Mouse (Mus musculus): ENCODE measurements around the gene Slbp. TPM values are rescaled to one million over a fixed set of nuclear protein-coding genes. Genes with fewer than 3 reads are reported as not detected.

The Slbp gene
- 191 and 202 TPM in 2 replicates for polyA plus RNA-seq (2015; fragmentation: Nextera tagmentation; extraction: Ambion mirVana)

- Histone ChIP-seq H3K4me3 (replicated peaks) (peak within 1 kb of the TSS; percentile 83), H3K9ac (peak within 1 kb of the TSS; percentile 73), H3K4me2 (replicated peaks) (peak within 1 kb of the TSS; percentile 56), H3K4me1 (peaks cover 33% of the 10 kb centered on the region), H3K27me3 (no peaks in the 10 kb centered on the region), H3K36me3 (peaks cover 37% of the 10 kb centered on the region), H3K9me3 (replicated peaks) (no peaks in the 10 kb centered on the region), H3K27ac (replicated peaks) (peak within 1 kb of the TSS; percentile 99)
- ATAC-seq (ENCODE audit: insufficient number of reproducible peaks, low FRiP score, low TSS enrichment, low read depth), result peak; percentile 96
- under 1% methylated on average over 82 of the region's 82 CpGs for WGBS
Measured at GRCm38 (mm10) chr5:33651921-33652782, at the start of gene Slbp. TSS of gene Slbp (minus strand) at chr5:33652574.

GRCm38 (mm10) chr5:33701832-33702231, 49.5 kb upstream of the Slbp start:
- H3K9ac ChIP-seq, result no peak overlapping the region
- H3K4me3 ChIP-seq (replicated peaks), result no peak overlapping the region
- no peaks in the 10 kb centered on the region for H3K9me3 ChIP-seq (replicated peaks)
- WGBS, result 72% methylated on average over 11 of the region's 11 CpGs
- H3K4me2 ChIP-seq (replicated peaks), result no peak overlapping the region
- H3K27ac ChIP-seq (replicated peaks), result no peak overlapping the region; the same call in 1 of the 2 replicates
- peaks cover 58% of the 10 kb centered on the region for H3K4me1 ChIP-seq
- ATAC-seq (ENCODE audit: insufficient number of reproducible peaks, low FRiP score, low TSS enrichment, low read depth), result peak; percentile 49; the same call in 1 of the 2 replicates
- H3K36me3 ChIP-seq, result no peaks in the 10 kb centered on the region
- H3K27me3 ChIP-seq, result no peaks in the 10 kb centered on the region

- H3K36me3 ChIP-seq, result no peaks in the 10 kb centered on the region
- H3K4me2 ChIP-seq (replicated peaks), result no peak overlapping the region
- H3K27me3 ChIP-seq, result 0 out of 2 replicates have a peak, but pooled peaks cover 3% of the 10 kb centered on the region
- H3K4me1 ChIP-seq, result peaks cover 61% of the 10 kb centered on the region
- H3K9me3 ChIP-seq (replicated peaks), result no peaks in the 10 kb centered on the region
- no peak overlapping the region for H3K9ac ChIP-seq
- no peak overlapping the region for H3K4me3 ChIP-seq (replicated peaks)
- H3K27ac ChIP-seq (replicated peaks), result no peak overlapping the region
- WGBS, result 38% methylated on average over 13 of the region's 13 CpGs
- ATAC-seq (ENCODE audit: insufficient number of reproducible peaks, low FRiP score, low TSS enrichment, low read depth), result no peak
Measured at GRCm38 (mm10) chr5:33700010-33700409, 47.6 kb upstream of the Slbp start.

GRCm38 (mm10) chr5:33698669-33699068, 46.3 kb upstream of the Slbp start:
- peaks cover 67% of the 10 kb centered on the region for H3K4me1 ChIP-seq

GRCm38 (mm10) chr5:33697947-33698512, 45.7 kb upstream of the Slbp start:
- H3K4me1 ChIP-seq, result peaks cover 71% of the 10 kb centered on the region
- no peak overlapping the region for H3K4me3 ChIP-seq (replicated peaks)
- 0 out of 2 replicates have a peak, but pooled peaks cover 3% of the 10 kb centered on the region for H3K27me3 ChIP-seq
- H3K9me3 ChIP-seq (replicated peaks), result no peaks in the 10 kb centered on the region
- ATAC-seq (ENCODE audit: insufficient number of reproducible peaks, low FRiP score, low TSS enrichment, low read depth), result no peak
- H3K4me2 ChIP-seq (replicated peaks), result no peak overlapping the region
- H3K27ac ChIP-seq (replicated peaks), result peak overlapping the region; percentile 82
- H3K9ac ChIP-seq, result no peak overlapping the region
- no peaks in the 10 kb centered on the region for H3K36me3 ChIP-seq
- 22% methylated on average over 13 of the region's 13 CpGs for WGBS

More at GRCm38 (mm10) chr5:33698669-33699068, 46.3 kb upstream of the Slbp start:
- Histone ChIP-seq H3K4me2 (replicated peaks) (no peak overlapping the region), H3K4me3 (replicated peaks) (no peak overlapping the region), H3K9me3 (replicated peaks) (no peaks in the 10 kb centered on the region), H3K36me3 (no peaks in the 10 kb centered on the region), H3K9ac (no peak overlapping the region), H3K27me3 (0 out of 2 replicates have a peak, but pooled peaks cover 3% of the 10 kb centered on the region), H3K27ac (replicated peaks) (peak overlapping the region; percentile 11; the same call in 1 of the 2 replicates)
- WGBS, result 79% methylated on average over 5 of the region's 5 CpGs
- no peak for ATAC-seq (ENCODE audit: insufficient number of reproducible peaks, low FRiP score, low TSS enrichment, low read depth)

GRCm38 (mm10) chr5:33697534-33697933, 45.2 kb upstream of the Slbp start:
- peak overlapping the region; percentile 82 for H3K27ac ChIP-seq (replicated peaks)
- H3K27me3 ChIP-seq, result 0 out of 2 replicates have a peak, but pooled peaks cover 3% of the 10 kb centered on the region
- WGBS, result 81% methylated on average over 1 of the region's 1 CpGs
- H3K4me3 ChIP-seq (replicated peaks), result no peak overlapping the region
- H3K4me1 ChIP-seq, result peaks cover 76% of the 10 kb centered on the region
- no peak overlapping the region for H3K4me2 ChIP-seq (replicated peaks)
- H3K9ac ChIP-seq, result no peak overlapping the region
- no peaks in the 10 kb centered on the region for H3K36me3 ChIP-seq
- ATAC-seq (ENCODE audit: insufficient number of reproducible peaks, low FRiP score, low TSS enrichment, low read depth), result no peak
- H3K9me3 ChIP-seq (replicated peaks), result no peaks in the 10 kb centered on the region

- H3K4me1 ChIP-seq, result peaks cover 85% of the 10 kb centered on the region
- H3K4me2 ChIP-seq (replicated peaks), result no peak overlapping the region
- no peak overlapping the region for H3K4me3 ChIP-seq (replicated peaks)
- H3K9ac ChIP-seq, result no peak overlapping the region
- ATAC-seq (ENCODE audit: insufficient number of reproducible peaks, low FRiP score, low TSS enrichment, low read depth), result no peak
- no peaks in the 10 kb centered on the region for H3K36me3 ChIP-seq
- no peaks in the 10 kb centered on the region for H3K9me3 ChIP-seq (replicated peaks)
- 0 out of 2 replicates have a peak, but pooled peaks cover 3% of the 10 kb centered on the region for H3K27me3 ChIP-seq
- 50% methylated on average over 5 of the region's 5 CpGs for WGBS
- peak overlapping the region; percentile 82 for H3K27ac ChIP-seq (replicated peaks)
Measured at GRCm38 (mm10) chr5:33696430-33696829, 44.1 kb upstream of the Slbp start.

GRCm38 (mm10) chr5:33695718-33696121, 43.3 kb upstream of the Slbp start:
- Histone ChIP-seq H3K27me3 (0 out of 2 replicates have a peak, but pooled peaks cover 3% of the 10 kb centered on the region), H3K27ac (replicated peaks) (peak overlapping the region; percentile 82), H3K9me3 (replicated peaks) (no peaks in the 10 kb centered on the region), H3K4me2 (replicated peaks) (peak overlapping the region; percentile 88), H3K9ac (peak overlapping the region; percentile 39), H3K36me3 (no peaks in the 10 kb centered on the region), H3K4me1 (peaks cover 82% of the 10 kb centered on the region), H3K4me3 (replicated peaks) (peak overlapping the region; percentile 50)
- peak; percentile 13; the same call in 1 of the 2 replicates for ATAC-seq (ENCODE audit: insufficient number of reproducible peaks, low FRiP score, low TSS enrichment, low read depth)
- WGBS, result 4% methylated on average over 24 of the region's 24 CpGs

- no peaks in the 10 kb centered on the region for H3K9me3 ChIP-seq (replicated peaks)
- H3K27ac ChIP-seq (replicated peaks), result peak overlapping the region; percentile 82
- H3K4me2 ChIP-seq (replicated peaks), result peak overlapping the region; percentile 88
- peaks cover 77% of the 10 kb centered on the region for H3K4me1 ChIP-seq
- 2% methylated on average over 71 of the region's 71 CpGs for WGBS
- H3K4me3 ChIP-seq (replicated peaks), result peak overlapping the region; percentile 50
- peak; percentile 39 for ATAC-seq (ENCODE audit: insufficient number of reproducible peaks, low FRiP score, low TSS enrichment, low read depth)
- peak overlapping the region; percentile 39 for H3K9ac ChIP-seq
- H3K36me3 ChIP-seq, result no peaks in the 10 kb centered on the region
- H3K27me3 ChIP-seq, result 0 out of 2 replicates have a peak, but pooled peaks cover 3% of the 10 kb centered on the region
Measured at GRCm38 (mm10) chr5:33694848-33695717, 42.7 kb upstream of the Slbp start.

GRCm38 (mm10) chr5:33694461-33694847, 42.1 kb upstream of the Slbp start:
- peaks cover 77% of the 10 kb centered on the region for H3K4me1 ChIP-seq
- ATAC-seq (ENCODE audit: insufficient number of reproducible peaks, low FRiP score, low TSS enrichment, low read depth), result no peak
- WGBS, result 61% methylated on average over 9 of the region's 9 CpGs

More at GRCm38 (mm10) chr5:33694461-33694847, 42.1 kb upstream of the Slbp start:
- no peaks in the 10 kb centered on the region for H3K36me3 ChIP-seq
- no peaks in the 10 kb centered on the region for H3K9me3 ChIP-seq (replicated peaks)
- H3K27ac ChIP-seq (replicated peaks), result peak overlapping the region; percentile 82
- H3K4me3 ChIP-seq (replicated peaks), result no peak overlapping the region
- no peak overlapping the region for H3K9ac ChIP-seq
- H3K4me2 ChIP-seq (replicated peaks), result peak overlapping the region; percentile 88
- H3K27me3 ChIP-seq, result 0 out of 2 replicates have a peak, but pooled peaks cover 3% of the 10 kb centered on the region
